Mouse (Mus musculus): Measurements from ENCODE around the gene C130079G13Rik. TPM values are rescaled to one million over a fixed set of nuclear protein-coding genes. Genes with fewer than 3 reads are reported as not detected.

The C130079G13Rik gene
- polyA plus RNA-seq (2014; fragmentation: Illumina TruSeq; extraction: RNeasy Lipid Tissue Mini Kit (QIAGEN cat#74804); ENCODE audit: low read depth, low replicate concordance) = not detected

DNA sequence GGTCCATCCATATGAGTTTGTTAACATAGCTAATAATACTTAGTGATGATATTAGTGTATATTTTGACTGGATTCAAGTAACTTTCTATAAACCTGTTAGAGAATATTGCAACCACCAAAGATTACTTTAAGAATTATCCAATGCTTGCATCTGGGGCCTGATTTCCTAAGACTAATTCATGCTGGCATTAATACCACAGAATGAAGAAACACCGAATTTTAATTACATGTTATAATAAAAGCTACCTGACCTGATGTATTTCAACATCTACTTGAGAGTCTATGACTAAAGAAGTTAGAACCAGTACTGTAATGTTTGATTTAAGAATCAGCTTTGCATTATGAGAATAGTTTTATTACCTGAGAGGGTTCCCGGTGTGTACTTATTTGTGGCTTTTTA, at the start of gene C130079G13Rik:
Gene C130079G13Rik, plus strand, starts transcription at position 301 of the 400 bp plus-strand sequence.

Other genes with a start within 250 kb of the C130079G13Rik start
- 8.9 TPM for gene Gm5538, start 195.4 kb upstream of the C130079G13Rik start, polyA plus RNA-seq (2014; fragmentation: Illumina TruSeq; extraction: RNeasy Lipid Tissue Mini Kit (QIAGEN cat#74804); ENCODE audit: low read depth, low replicate concordance)
- not detected for gene Gm8298, start 64.2 kb upstream of the C130079G13Rik start, polyA plus RNA-seq (2014; fragmentation: Illumina TruSeq; extraction: RNeasy Lipid Tissue Mini Kit (QIAGEN cat#74804); ENCODE audit: low read depth, low replicate concordance)
- gene Aadacl2, start 81.5 kb downstream of the C130079G13Rik start, polyA plus RNA-seq (2014; fragmentation: Illumina TruSeq; extraction: RNeasy Lipid Tissue Mini Kit (QIAGEN cat#74804); ENCODE audit: low read depth, low replicate concordance) = not detected
- 0.27 TPM for gene Aadac, start 100.5 kb downstream of the C130079G13Rik start, polyA plus RNA-seq (2014; fragmentation: Illumina TruSeq; extraction: RNeasy Lipid Tissue Mini Kit (QIAGEN cat#74804); ENCODE audit: low read depth, low replicate concordance)
- gene Sucnr1, start 156.7 kb downstream of the C130079G13Rik start, polyA plus RNA-seq (2014; fragmentation: Illumina TruSeq; extraction: RNeasy Lipid Tissue Mini Kit (QIAGEN cat#74804); ENCODE audit: low read depth, low replicate concordance) = 0.25 TPM

Measured in testis, adult 10 weeks (tissue).